19 mouse cellular contexts compared by ENCODE assay signal in genomic region chr17:14160846-14161245, GRCm38 (mm10). TPM values are rescaled to one million over a fixed set of nuclear protein-coding genes. Genes with fewer than 3 reads are reported as not detected.
"Had no signal": no experiment of that assay in that cellular context is flagged by ENCODE, and none has a peak within 500 bp of the region (broad histone marks: within the 10 kb centered on the region; RNA-seq: fewer than 3 reads in every experiment).

No protein-coding gene starts in this region.

- H3K4me2 ChIP-seq: lung, embryonic 14.5 days; midbrain, embryonic 12.5 days; neural tube, embryonic 12.5 days; stomach, embryonic 15.5 days had no signal

- DNase-seq: lung, adult 18-20 months; lung, embryonic 14.5 days; lung, postnatal 10 days; lung, postnatal 4 days; midbrain, embryonic 14.5 days; retina, postnatal 1 day; right cerebral cortex, adult 18-20 months; right cerebral cortex, postnatal 14 days; thymus, adult 2 months; thymus, postnatal 25 days; thymus, postnatal 4 days had no signal

- H3K9me3 ChIP-seq: midbrain, embryonic 10.5 days; midbrain, embryonic 12.5 days; neural tube, embryonic 12.5 days; stomach, embryonic 15.5 days had no signal

- ATAC-seq: midbrain, embryonic 16.5 days had no signal

- H3K9ac ChIP-seq: lung, embryonic 14.5 days; midbrain, embryonic 12.5 days; neural tube, embryonic 12.5 days; stomach, embryonic 15.5 days had no signal

- H3K27me3 ChIP-seq: neural tube, embryonic 12.5 days; stomach, embryonic 15.5 days had no signal

- H3K27ac ChIP-seq: midbrain, embryonic 10.5 days; midbrain, embryonic 12.5 days; neural tube, embryonic 12.5 days; stomach, embryonic 15.5 days; stomach, postnatal 0 days had no signal

- H3K4me3 ChIP-seq: midbrain, embryonic 10.5 days; midbrain, embryonic 12.5 days; neural tube, embryonic 12.5 days; stomach, embryonic 15.5 days had no signal

- H3K36me3 ChIP-seq: midbrain, embryonic 10.5 days; midbrain, embryonic 12.5 days; neural tube, embryonic 12.5 days; stomach, embryonic 15.5 days had no signal

RNA-seq across cellular contexts. Expression of gene Dact2, which starts 43.3 kb away (rescaled TPM):
- total RNA-seq: megakaryocyte, adult 5-6 weeks; megakaryocyte-erythroid progenitor cell, adult 5-6 weeks had no signal
